ENCODE assay signal across 7 mouse cellular contexts in the genomic region with DNA sequence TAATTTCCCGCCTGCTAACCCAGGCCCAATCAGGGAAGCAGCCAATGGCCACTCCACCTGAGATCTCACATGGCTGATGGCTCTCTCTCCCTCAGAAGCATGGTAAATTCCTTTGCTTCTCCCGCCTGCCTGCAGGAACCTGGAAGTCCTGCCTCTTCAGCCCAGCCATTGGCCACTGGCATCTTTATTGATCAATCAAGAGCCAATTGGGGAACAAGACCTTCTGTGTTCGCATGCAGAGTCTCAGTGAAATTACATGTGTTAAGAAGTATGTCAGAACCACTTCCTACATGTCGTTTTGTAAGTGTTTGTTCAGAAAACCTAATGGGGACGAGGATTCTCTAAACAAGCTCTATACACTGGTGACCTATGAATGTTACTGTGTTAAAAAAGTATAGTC. TPM values are rescaled to one million over a fixed set of nuclear protein-coding genes. Genes with fewer than 3 reads are reported as not detected.
DNase-seq lines count a peak whose midpoint lies in the region; ATAC-seq lines count a peak whose summit lies in the region.

No protein-coding gene starts in this region.

- WGBS in embryonic facial prominence, embryonic 15.5 days = 26% methylated on average over 5 of the region's 5 CpGs
- 32% methylated on average over 5 of the region's 5 CpGs for WGBS in liver, embryonic 13.5 days (ENCODE audit: insufficient replicate concordance)

- ATAC-seq in embryonic facial prominence, embryonic 15.5 days (ENCODE audit: insufficient number of reproducible peaks, low FRiP score, low TSS enrichment, low read depth) = no peak; the same call in 1 of the 2 replicates
- ATAC-seq in liver, embryonic 13.5 days (ENCODE audit: low read depth) = no peak

- 0 out of 2 replicates have a peak overlapping the region, but pooled peaks have one; percentile 19 for H3K4me2 ChIP-seq in embryonic facial prominence, embryonic 15.5 days (replicated peaks)
- H3K4me2 ChIP-seq in liver, embryonic 13.5 days = 0 out of 2 replicates have a peak overlapping the region, but pooled peaks have one; percentile 8

- no peak overlapping the region for H3K9ac ChIP-seq in embryonic facial prominence, embryonic 15.5 days
- no peak overlapping the region for H3K9ac ChIP-seq in liver, embryonic 13.5 days

- no peaks in the 10 kb centered on the region for H3K9me3 ChIP-seq in embryonic facial prominence, embryonic 15.5 days (replicated peaks)
- no peaks in the 10 kb centered on the region for H3K9me3 ChIP-seq in liver, embryonic 13.5 days (replicated peaks)

- no peak overlapping the region; the same call in 1 of the 2 replicates for H3K27ac ChIP-seq in embryonic facial prominence, embryonic 15.5 days (replicated peaks)
- H3K27ac ChIP-seq in liver, embryonic 13.5 days = no peak overlapping the region

- no peaks in the 10 kb centered on the region for H3K27me3 ChIP-seq in embryonic facial prominence, embryonic 15.5 days
- H3K27me3 ChIP-seq in liver, embryonic 13.5 days = no peaks in the 10 kb centered on the region

- H3K36me3 ChIP-seq in embryonic facial prominence, embryonic 15.5 days = no peaks in the 10 kb centered on the region
- no peaks in the 10 kb centered on the region for H3K36me3 ChIP-seq in liver, embryonic 13.5 days

- no peak overlapping the region; the same call in 1 of the 2 replicates for H3K4me3 ChIP-seq in embryonic facial prominence, embryonic 15.5 days (replicated peaks)
- H3K4me3 ChIP-seq in liver, embryonic 13.5 days (replicated peaks) = no peak overlapping the region

- DNase-seq in testis, postnatal 10 days (ENCODE audit: low spot score) = peak; percentile 38
- no peak for DNase-seq in testis, postnatal 14 days (ENCODE audit: low spot score)
- DNase-seq in liver, embryonic 13.5 days = no peak
- no peak for DNase-seq in thymus, postnatal 25 days
- DNase-seq in adrenal gland, adult 18-20 months (ENCODE audit: low spot score in 2 of 2) = no peak
- DNase-seq in spleen, adult 12 weeks (ENCODE audit: low spot score) = no peak

- 0 out of 2 replicates have a peak, but pooled peaks cover 6% of the 10 kb centered on the region for H3K4me1 ChIP-seq in embryonic facial prominence, embryonic 15.5 days
- H3K4me1 ChIP-seq in liver, embryonic 13.5 days (replicated peaks) = peaks cover 8% of the 10 kb centered on the region; the same call in 1 of the 2 replicates

RNA-seq across cellular contexts. Expression of a gene that starts 30.1 kb away (rescaled TPM):
- polyA plus RNA-seq in embryonic facial prominence, embryonic 15.5 days (2015; fragmentation: Nextera tagmentation; extraction: Ambion mirVana) = 54.7 and 56.1 TPM in 2 replicates
- polyA plus RNA-seq in liver, embryonic 13.5 days (2015; fragmentation: Nextera tagmentation; extraction: Ambion mirVana) = 38.3 and 50.7 TPM in 2 replicates
- 1 to 10 TPM; 2.5 to 3.9 TPM for total RNA-seq in adrenal gland, adult 18-20 months (2021)
